Mouse (Mus musculus) heart, embryonic 11.5 days (tissue): ENCODE results near the gene Sox12. TPM values are rescaled to one million over a fixed set of nuclear protein-coding genes. Genes with fewer than 3 reads are reported as not detected.

Source experiments
- ATAC-seq: fragments of 200-750 bp; cut with Nextera tagmentation; replicated peaks from 2 replicates; pipeline ENCODE4 v1.8.0; 2017; ENCODE audit warnings: moderate library complexity; ENCODE audit not compliant: insufficient number of reproducible peaks, low FRiP score, low TSS enrichment
- H3K27ac ChIP-seq: fragments of 300-500 bp; sonication (generic); 2 replicates; pipeline ENCODE4 v1.5.1; 2014; ENCODE audit warnings: mild to moderate bottlenecking, low read depth, low read length
- H3K27me3 ChIP-seq: fragments of 300-500 bp; sonication (generic); 2 replicates; pipeline ENCODE4 v1.6.1; 2014; ENCODE audit warnings: mild to moderate bottlenecking, low read length, mixed read lengths; ENCODE audit not compliant: control insufficient read depth, insufficient read depth
- H3K36me3 ChIP-seq: fragments of 300-500 bp; sonication (generic); 2 replicates; pipeline ENCODE4 v1.6.1; 2014; ENCODE audit warnings: mild to moderate bottlenecking, low read length, moderate library complexity, mixed read lengths; ENCODE audit not compliant: control insufficient read depth, insufficient read depth
- H3K4me1 ChIP-seq: fragments of 300-500 bp; sonication (generic); 2 replicates; pipeline ENCODE4 v1.6.1; 2014; ENCODE audit warnings: low read length; ENCODE audit not compliant: control insufficient read depth, insufficient read depth
- H3K4me2 ChIP-seq: fragments of 300-500 bp; sonication (generic); 2 replicates; pipeline ENCODE4 v1.6.1; 2014; ENCODE audit warnings: mild to moderate bottlenecking, moderate library complexity
- H3K4me3 ChIP-seq: fragments of 300-500 bp; sonication (generic); 2 replicates; pipeline ENCODE4 v1.5.1; 2014; ENCODE audit warnings: low read depth, low read length
- H3K9ac ChIP-seq: fragments of 300-500 bp; sonication (generic); 2 replicates; pipeline ENCODE4 v1.6.1; 2014; ENCODE audit warnings: mild to moderate bottlenecking, low read depth, low read length, moderate library complexity
- H3K9me3 ChIP-seq: fragments of 300-500 bp; sonication (generic); replicated peaks from 2 replicates; pipeline ENCODE4 v1.6.1; 2016; ENCODE audit warnings: low read length; ENCODE audit not compliant: control insufficient read depth
- WGBS: fragments of 180-500 bp; shearing (Covaris S2); extraction: QIAGEN DNeasy Blood & Tissue Kit; methylation state at CpG from one replicate; pipeline ENCODE4 v1.1.7; 2014; ENCODE audit not compliant: insufficient replicate concordance; 5-methylcytosine and 5-hydroxymethylcytosine counted together
- polyA plus RNA-seq: library from polyadenylated mRNA; unstranded; fragments of >200 nt; fragmentation: Nextera tagmentation; extraction: Ambion mirVana; gene quantifications from 2 replicates; pipeline ENCODE4 v1.2.1, GENCODE M21; 2014

The Sox12 gene
- polyA plus RNA-seq, 1 experiment from 2014 or later: 13.9 TPM

DNA sequence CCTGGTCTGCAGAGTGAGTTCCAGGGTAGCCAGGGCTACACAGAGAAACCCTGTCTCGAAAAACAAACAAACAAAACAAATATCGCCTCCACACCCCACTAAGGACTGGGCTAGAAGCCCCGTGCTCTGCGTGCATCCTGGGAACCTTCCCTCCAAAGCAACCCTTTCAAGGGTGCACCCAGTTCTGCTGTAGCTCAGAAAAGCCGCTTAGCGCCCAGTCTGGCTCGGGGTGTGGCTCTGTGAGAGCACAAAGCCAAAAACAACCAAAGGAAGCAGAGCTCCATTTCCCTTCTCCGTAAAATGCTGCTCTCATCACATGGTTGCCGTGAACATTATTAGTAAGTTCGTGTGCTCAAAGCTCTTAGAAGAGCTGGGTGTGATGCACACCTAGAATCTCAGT lies 53.5 kb downstream of the Sox12 start:
- Histone ChIP-seq H3K36me3 (no peaks in the 10 kb centered on the region), H3K9ac (peak overlapping the region; percentile 72; the same call in 1 of the 2 replicates), H3K9me3 (no peaks in the 10 kb centered on the region), H3K4me1 (peaks cover 7% of the 10 kb centered on the region; the same call in 1 of the 2 replicates), H3K4me3 (peak overlapping the region; percentile 66), H3K4me2 (peak overlapping the region; percentile 92), H3K27ac (peak overlapping the region; percentile 43; the same call in 1 of the 2 replicates), H3K27me3 (no peaks in the 10 kb centered on the region)
- no peak for ATAC-seq
- 8% methylated on average over 10 of the region's 10 CpGs for WGBS

Other genes starting within 250 kb of the Sox12 start
- gene Csnk2a1, start 171.2 kb downstream of the Sox12 start, polyA plus RNA-seq: 38.7 and 90.5 TPM in 2 replicates
- gene Tbc1d20, start 104.2 kb downstream of the Sox12 start, polyA plus RNA-seq: 25.1 and 25.7 TPM in 2 replicates
- gene Rbck1, start 65.4 kb downstream of the Sox12 start, polyA plus RNA-seq: 62.6 and 64.5 TPM in 2 replicates
- gene Trib3, start 54.0 kb downstream of the Sox12 start, polyA plus RNA-seq: 3.4 and 3.6 TPM in 2 replicates
- gene Nrsn2, start 21.4 kb downstream of the Sox12 start, polyA plus RNA-seq: 3.8 and 5.5 TPM in 2 replicates
- 50.9 and 55.4 TPM in 2 replicates for gene Zcchc3, start 17.0 kb upstream of the Sox12 start, polyA plus RNA-seq
- gene 6820408C15Rik, start 17.5 kb upstream of the Sox12 start, polyA plus RNA-seq: 1.4 and 1.5 TPM in 2 replicates
- not detected in 2 replicates for gene Defb23, start 66.6 kb upstream of the Sox12 start, polyA plus RNA-seq
- not detected in 2 replicates for gene Defb20, start 79.0 kb upstream of the Sox12 start, polyA plus RNA-seq
- not detected in 2 replicates for gene Defb22, start 92.1 kb upstream of the Sox12 start, polyA plus RNA-seq
- not detected in 2 replicates for gene Defb26, start 113.6 kb upstream of the Sox12 start, polyA plus RNA-seq
- gene Defb28, start 120.2 kb upstream of the Sox12 start, polyA plus RNA-seq: not detected in 2 replicates
- not detected in 2 replicates for gene Defb29, start 142.0 kb upstream of the Sox12 start, polyA plus RNA-seq
- gene Gm17416, start 171.3 kb upstream of the Sox12 start, polyA plus RNA-seq: not detected in 2 replicates
- gene Defb21, start 174.7 kb upstream of the Sox12 start, polyA plus RNA-seq: not detected in 2 replicates
- 1.5 TPM in 1 of 2 replicates, not detected in the other for gene Defb19, start 182.2 kb upstream of the Sox12 start, polyA plus RNA-seq
- gene Defb45, start 201.3 kb upstream of the Sox12 start, polyA plus RNA-seq: not detected in 2 replicates
- not detected in 2 replicates for gene Defb36, start 206.3 kb upstream of the Sox12 start, polyA plus RNA-seq
- 1.2 and 1.4 TPM in 2 replicates for gene Defb25, start 225.0 kb upstream of the Sox12 start, polyA plus RNA-seq
- gene Rem1, start 228.9 kb upstream of the Sox12 start, polyA plus RNA-seq: 5.8 and 6.1 TPM in 2 replicates